Mouse (Mus musculus): ENCODE measurements around the gene Mapk10.

- TF ChIP-seq EP300 (IDR thresholded peaks at IDR 0.05; ENCODE audit: low read length) (no peak), CTCF (conservative IDR thresholded peaks at IDR 0.05 in 1 of 2, IDR thresholded peaks at IDR 0.05 in 1 of 2; ENCODE audit: low read depth in 2 of 2, low read length in 2 of 2) (no peak), CHD2 (IDR thresholded peaks at IDR 0.05; ENCODE audit: low read length) (no peak), USF1 (IDR thresholded peaks at IDR 0.05; ENCODE audit: low read depth, low read length) (no peak), ZC3H11A (IDR thresholded peaks at IDR 0.05; ENCODE audit: low read depth, low read length) (no peak), BHLHE40 (IDR thresholded peaks at IDR 0.05; ENCODE audit: low read depth, low read length) (no peak)
These were observed 3.1 kb downstream of the Mapk10 start for GRCm38 (mm10) chr5:103208021-103208511.
